Mouse (Mus musculus): ENCODE data around the gene Sec31a.

DNA sequence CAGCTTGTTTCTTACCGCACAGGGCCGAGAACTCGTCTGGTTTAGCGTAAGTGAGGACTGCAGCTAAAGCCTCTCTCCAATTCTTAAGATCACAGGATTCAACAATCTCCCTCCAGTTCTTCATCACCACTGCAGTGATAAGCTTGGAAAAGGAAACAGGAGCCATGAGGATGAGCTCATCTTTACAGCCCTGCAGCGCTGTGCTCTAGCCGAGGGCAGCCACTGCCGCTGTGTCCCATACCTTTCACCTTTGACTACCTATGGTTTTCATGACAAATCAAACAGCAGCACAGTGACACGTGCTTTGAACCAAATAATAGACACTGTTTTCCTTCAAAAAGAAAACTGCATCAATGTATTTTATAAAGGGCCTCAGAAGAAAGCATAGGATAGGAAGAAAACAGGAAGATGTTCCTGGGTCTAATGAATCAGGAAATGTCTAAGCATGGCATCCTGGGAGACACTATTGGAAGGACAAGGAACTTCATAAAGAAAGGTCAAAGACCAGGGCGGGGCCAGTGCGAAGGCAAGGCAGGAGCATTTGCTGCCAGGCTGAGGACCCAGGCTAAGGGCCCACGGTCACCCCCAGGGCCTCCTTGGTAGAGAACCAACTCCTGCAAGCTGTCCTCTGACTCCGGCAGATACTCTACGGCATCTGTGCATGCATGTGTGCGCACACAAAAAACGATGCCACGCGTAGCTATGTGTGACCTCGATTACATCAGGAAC, 32.1 kb downstream of the Sec31a start:
- TF ChIP-seq CTCF (IDR thresholded peaks at IDR 0.05; ENCODE audit: insufficient read depth, low read length) (no peak), POLR2A (IDR thresholded peaks at IDR 0.05; ENCODE audit: borderline replicate concordance, extremely low read depth, low read depth, low read length) (no peak)

All from lung, adult 2 months (tissue).